Mouse (Mus musculus) left cerebral cortex, adult 9 months (tissue): ENCODE measurements around the gene Mbd3.

ENCODE experiments used
- DNase-seq, 2 experiments: peaks; one replicate each; pipeline ENCODE4 v3.0.0; 2022; ENCODE audit warnings: low spot score in 2 of 2

Gene Mbd3

GRCm38 (mm10) chr10:80425041-80425440, 25.7 kb upstream of the Mbd3 start:
- no peak for DNase-seq

GRCm38 (mm10) chr10:80423562-80423961, 24.2 kb upstream of the Mbd3 start:
- no peak for DNase-seq

DNA sequence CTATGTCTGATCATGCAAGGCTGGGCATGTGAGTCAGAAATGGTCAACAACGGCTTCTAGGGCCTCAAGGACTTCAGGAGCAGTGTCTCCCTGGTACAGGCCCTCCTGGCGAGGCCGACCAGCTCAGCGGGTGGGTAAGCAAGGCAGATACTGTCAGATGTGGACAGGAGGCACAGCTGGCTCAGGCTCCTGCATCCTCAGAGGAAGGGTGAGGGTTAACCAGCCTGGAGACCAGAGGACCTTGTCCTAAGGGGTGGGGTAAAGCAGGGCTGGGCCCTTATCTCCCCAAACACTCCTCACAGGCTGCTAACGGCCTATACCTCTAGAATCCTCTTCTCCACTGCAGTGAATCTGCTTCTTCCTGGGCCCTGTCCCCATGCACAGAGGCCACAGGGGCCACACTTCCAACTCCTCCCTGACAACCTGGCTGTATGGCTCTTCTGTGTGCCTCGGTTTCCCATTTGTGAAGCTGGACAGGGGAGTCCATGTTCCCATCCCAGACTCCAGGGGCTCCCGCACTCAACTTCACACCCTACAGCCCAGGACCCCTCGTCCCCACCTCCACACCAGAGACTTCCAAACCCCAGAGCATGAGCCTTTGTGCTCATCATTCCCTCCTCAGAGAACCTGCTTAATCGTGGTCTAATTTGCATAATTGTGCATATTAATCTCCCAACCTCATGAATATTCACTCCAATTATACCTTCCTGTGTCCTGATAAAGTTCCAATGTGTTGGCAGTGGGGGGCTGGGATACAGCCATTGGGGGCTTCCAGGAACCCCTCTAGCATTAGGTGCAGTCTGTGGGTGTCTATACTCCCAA, 22.5 kb upstream of the Mbd3 start:
- no peak for DNase-seq

- DNase-seq = no peak
These were observed 21.9 kb upstream of the Mbd3 start for GRCm38 (mm10) chr10:80421208-80421607.

- no peak for DNase-seq
These were observed 21.4 kb upstream of the Mbd3 start for GRCm38 (mm10) chr10:80420729-80421128.

GRCm38 (mm10) chr10:80419419-80419818, 20.1 kb upstream of the Mbd3 start:
- no peak for DNase-seq

GRCm38 (mm10) chr10:80418311-80418710, 19.0 kb upstream of the Mbd3 start:
- DNase-seq = no peak

DNA sequence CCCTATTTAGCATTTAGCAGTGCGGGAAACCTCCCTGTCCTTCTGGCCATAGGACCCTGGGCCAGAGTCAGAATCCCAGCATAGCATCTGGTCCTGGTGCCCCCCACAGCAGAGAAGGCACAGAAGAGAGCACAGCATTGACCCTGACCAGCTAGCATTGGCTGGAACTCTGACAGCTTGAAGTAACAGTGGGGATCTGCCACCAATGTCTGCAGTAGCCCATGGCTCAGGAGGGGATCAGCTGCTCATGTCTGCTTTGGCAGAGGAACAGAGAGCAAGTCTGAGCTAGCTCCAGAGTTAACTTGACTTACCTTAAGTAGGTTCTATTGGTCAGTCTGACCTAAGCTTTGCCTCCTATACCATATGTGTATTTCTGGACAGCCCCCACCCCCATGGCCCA, 18.5 kb upstream of the Mbd3 start:
- DNase-seq = no peak

DNA sequence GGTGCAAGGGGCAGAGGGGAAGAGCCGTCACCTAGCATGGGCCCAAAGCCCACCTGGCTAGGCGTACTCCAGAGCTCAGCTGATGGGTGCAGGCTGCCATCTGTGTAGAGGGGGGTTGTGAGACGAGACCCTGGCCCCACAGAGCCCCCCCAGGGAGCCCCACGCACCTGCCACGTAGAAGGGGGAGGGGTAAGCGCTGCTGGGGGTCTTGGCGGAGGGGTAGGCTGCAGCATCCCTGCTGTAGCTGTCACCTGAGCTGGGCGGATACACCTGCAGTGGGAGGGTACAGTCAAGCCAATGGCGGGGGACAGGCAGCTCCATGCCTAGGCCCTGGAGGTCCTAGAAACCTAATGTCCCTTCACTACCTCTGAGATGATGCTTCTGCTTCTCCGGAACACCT, 18.0 kb upstream of the Mbd3 start:
- no peak for DNase-seq

DNA sequence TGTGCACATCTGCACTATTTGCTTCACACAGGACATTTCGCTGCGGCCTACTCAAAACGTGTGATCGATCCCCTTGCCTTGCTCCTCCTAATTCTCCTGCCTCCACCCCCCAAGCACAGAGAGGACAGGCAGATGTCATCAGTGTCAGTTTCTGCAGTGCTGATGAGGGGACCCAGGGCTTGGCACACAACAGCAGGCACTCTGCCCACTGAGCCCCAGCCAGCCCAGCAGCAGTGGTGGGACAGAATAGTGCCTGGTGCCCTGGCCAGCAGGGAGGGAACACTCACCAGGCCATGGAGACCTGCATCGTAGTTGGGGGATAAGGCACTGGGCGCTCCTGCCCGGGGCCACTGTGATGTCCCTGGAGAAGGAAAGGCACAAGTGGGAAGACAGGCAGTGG, 16.2 kb upstream of the Mbd3 start:
- DNase-seq = no peak

DNA sequence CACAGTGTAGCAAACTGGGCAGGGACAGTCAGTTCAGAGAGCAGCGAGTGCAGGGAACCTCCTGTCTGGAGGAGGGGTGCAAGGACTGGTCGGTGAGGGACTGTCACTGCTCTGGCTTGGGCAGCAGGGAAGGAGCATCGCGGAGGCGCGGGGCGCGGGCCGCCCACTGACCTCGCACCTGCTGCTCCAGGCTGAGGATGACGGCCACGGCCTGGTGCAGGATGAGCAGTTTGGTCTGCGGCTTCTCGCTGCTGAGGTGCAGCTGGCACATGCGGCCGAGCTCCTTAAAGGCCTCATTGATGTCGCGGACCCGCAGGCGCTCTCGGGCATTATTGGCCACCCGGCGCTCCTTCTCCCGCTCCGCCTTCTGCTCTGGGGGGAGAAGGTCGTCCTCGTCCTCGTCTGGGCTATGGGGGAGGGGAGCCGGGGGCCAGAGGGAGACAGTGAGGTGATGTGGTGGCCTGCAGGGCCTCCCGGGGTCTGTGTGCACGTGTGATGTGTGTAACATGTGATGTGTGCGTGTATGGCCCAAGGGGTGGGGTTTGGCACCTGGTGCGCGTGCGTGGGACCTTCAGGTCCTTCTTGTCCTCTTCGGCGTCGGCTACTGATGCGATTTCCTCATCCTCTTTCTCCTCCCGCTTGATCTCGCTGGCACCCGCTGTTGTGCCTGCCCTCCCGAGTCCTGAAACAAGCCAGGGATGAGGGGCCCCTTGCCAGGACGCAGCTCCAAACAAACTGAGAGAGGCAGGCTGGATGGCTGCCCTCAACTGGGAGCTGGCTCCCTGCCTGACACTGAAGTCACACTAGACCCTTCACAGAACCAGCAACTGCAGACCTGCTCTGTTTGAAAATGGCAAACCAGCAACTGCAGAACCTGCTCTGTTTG, 13.5 kb upstream of the Mbd3 start:
- DNase-seq = peak in 1 of 2 experiments; percentile 74

- DNase-seq = no peak
These were observed 8.6 kb upstream of the Mbd3 start for GRCm38 (mm10) chr10:80407924-80408323.

GRCm38 (mm10) chr10:80406684-80407501, 7.5 kb upstream of the Mbd3 start, which contains the start of gene Uqcr11:
TSS of gene Uqcr11 (minus strand) at chr10:80406830.
- peak; percentile 85 to 95 for DNase-seq

- DNase-seq = no peak
These were observed 6.3 kb upstream of the Mbd3 start for GRCm38 (mm10) chr10:80405481-80406173.

DNA sequence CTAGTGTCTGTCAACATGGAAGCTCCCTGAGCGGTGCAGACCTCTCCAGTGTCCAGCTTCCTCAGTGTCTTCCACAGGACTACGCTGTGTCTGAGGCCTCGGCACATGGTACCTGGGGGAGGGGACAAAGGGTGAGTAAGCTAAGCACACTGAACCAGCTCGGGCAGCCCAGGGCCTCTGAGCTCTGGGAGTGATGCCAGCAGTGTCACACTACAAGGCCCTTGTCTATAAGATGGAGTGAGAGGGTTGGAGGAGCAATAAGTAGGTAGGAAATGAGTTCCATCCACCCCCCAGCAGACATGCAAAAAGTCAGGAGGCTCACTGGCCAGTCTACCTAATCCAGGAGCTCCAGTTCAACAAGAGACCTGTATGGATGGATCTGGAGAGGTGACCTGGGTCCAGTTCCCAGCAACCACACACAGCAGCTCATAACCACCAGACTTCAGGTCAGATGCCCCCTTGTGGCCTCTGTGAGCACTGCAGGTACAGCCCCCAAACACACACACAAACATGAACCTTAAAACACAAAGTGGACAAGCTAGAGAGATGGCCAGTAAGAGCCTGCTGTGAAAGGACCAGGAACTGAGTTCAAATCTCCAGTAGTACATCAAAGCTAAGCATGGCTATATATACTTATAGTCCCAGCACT, 3.8 kb upstream of the Mbd3 start:
- no peak for DNase-seq

DNA sequence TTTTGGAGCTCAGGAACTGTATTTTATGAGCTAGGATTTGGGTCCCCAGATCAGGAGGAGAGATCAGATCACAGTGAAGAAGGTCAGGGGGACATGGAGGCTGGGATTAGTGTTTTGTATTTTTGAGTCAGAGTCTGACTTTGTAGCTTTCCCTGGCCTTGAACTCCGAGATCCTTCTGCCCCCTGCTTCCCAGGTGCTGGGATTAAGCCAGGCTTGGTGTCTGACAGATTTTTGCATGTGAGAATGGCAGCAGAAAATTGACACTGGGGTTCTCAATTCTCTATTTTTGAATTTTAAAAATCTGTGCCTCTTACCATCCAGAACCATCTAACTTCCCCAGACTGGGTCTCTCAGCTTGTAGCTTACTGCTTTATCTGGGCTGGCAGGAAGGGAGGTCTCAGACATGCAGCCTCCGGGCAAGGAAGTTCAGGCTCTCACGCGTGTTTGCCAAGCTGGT, 1.4 kb upstream of the Mbd3 start:
- DNase-seq = no peak

- DNase-seq = no peak
These were observed 788 bp upstream of the Mbd3 start for GRCm38 (mm10) chr10:80399973-80400703.

DNA sequence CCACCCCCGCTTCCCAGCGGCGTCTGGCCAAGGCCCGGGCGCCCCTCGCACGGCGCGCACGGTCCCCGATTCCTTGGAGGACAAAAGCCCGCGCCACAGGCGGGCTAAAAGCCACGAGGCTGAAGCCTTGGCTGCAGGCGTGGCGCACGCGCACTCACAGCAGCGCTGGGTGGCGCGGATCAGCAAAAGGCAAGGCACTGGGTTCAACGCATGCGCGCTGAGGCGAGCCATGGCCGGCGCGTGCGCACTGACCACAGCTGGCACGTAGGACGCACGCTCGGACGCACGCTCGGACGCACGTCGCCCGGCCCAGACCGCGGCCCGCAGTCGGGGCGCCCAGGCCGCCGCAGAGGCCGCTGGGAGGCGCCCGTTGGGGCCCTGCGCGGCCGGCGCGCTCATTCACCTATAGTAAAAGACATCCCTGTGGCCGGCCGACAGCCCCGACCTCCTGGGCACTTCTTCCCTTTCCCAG, 595 bp downstream of the Mbd3 start:
- DNase-seq = peak; percentile 94 to 97

- DNase-seq = no peak
These were observed 1.2 kb downstream of the Mbd3 start for GRCm38 (mm10) chr10:80398174-80398535.
